Mouse (Mus musculus) ES-Bruce4 (cell line): ENCODE measurements at regions not wholly inside any gene's neighbourhood (a gene's known extent, or its start where the extent isn't known, plus 50 kb on each side); places are given as distances from the start of the nearest gene placed in this dataset.
A peak's percentile ranks its signal among the peaks of the same experiment; 100 is the strongest.
"Not testable (repeated sequence)": the region's sequence is repeated elsewhere in the genome, so short reads cannot be mapped to it uniquely, and the experiment has no call there.

Experiments used
- H3K27ac ChIP-seq: 2 replicates; pipeline ENCODE4 v1.5.1; 2012; ENCODE audit warnings: low read length, inconsistent platforms; ENCODE audit not compliant: insufficient read depth
- H3K27me3 ChIP-seq: 2 replicates; pipeline ENCODE4 v1.6.1; 2012; ENCODE audit warnings: mild to moderate bottlenecking, low read length, inconsistent platforms; ENCODE audit not compliant: control insufficient read depth, poor library complexity, insufficient read depth, severe bottlenecking
- H3K36me3 ChIP-seq: 2 replicates; pipeline ENCODE4 v1.6.1; 2012; ENCODE audit warnings: inconsistent platforms, mild to moderate bottlenecking, low read length, moderate library complexity; ENCODE audit not compliant: control insufficient read depth, poor library complexity, insufficient read depth, severe bottlenecking
- H3K4me1 ChIP-seq: one replicate; pipeline ENCODE4 v1.8.1; 2011; ENCODE audit warnings: low read length; ENCODE audit not compliant: control insufficient read depth, insufficient read depth
- H3K4me3 ChIP-seq: 2 replicates; pipeline ENCODE4 v1.5.1; 2011; ENCODE audit warnings: low read depth, mild to moderate bottlenecking, low read length
- H3K9ac ChIP-seq: 2 replicates; pipeline ENCODE4 v1.6.1; 2012; ENCODE audit warnings: low read depth, mild to moderate bottlenecking, inconsistent platforms; ENCODE audit not compliant: poor library complexity, severe bottlenecking
- H3K9me3 ChIP-seq: replicated peaks from 2 replicates; pipeline ENCODE4 v1.6.1; 2012; ENCODE audit warnings: mild to moderate bottlenecking, low read length, inconsistent platforms; ENCODE audit not compliant: control insufficient read depth, poor library complexity, insufficient read depth, severe bottlenecking
- EP300 ChIP-seq: IDR thresholded peaks from 2 replicates; pipeline ENCODE4 v1.6.1; 2011; ENCODE audit warnings: low read depth, low read length; ENCODE audit not compliant: insufficient read depth

DNA sequence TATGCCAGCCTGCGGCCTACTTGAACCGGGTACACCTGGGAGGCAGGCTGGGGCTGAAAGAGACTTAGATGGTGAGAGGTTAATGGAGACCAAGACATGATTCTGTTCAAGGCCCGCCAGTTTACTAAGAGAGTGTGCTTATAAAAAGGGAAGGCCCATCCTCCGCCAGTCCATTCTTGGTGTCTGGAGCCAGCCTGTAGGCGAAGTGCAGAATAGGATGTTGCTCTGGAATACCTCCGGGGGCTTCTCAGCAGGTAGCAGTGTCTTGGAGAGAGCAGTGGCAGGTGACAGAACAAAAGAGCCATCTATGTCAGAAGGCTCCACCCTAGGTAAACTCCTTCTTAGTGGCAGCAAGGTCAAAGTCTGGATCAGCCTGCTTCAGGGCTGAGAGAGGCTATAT is 347.8 kb downstream of the Rdh14 start:
- peak; percentile 73 for TF ChIP-seq EP300

More for the DNA sequence above, 347.8 kb downstream of the Rdh14 start:
- not testable (repeated sequence) for H3K9ac ChIP-seq, H3K4me3 ChIP-seq, H3K4me1 ChIP-seq, H3K36me3 ChIP-seq, H3K27me3 ChIP-seq, H3K9me3 ChIP-seq
- peak overlapping the region; percentile 36 for H3K27ac ChIP-seq
